Mouse (Mus musculus) cerebellum, adult 18-20 months (tissue): ENCODE results near the gene Irak2.

Experiments
- DNase-seq, 2 experiments: peaks; one replicate each; pipeline ENCODE4 v3.0.0; 2021

The Irak2 gene

DNA sequence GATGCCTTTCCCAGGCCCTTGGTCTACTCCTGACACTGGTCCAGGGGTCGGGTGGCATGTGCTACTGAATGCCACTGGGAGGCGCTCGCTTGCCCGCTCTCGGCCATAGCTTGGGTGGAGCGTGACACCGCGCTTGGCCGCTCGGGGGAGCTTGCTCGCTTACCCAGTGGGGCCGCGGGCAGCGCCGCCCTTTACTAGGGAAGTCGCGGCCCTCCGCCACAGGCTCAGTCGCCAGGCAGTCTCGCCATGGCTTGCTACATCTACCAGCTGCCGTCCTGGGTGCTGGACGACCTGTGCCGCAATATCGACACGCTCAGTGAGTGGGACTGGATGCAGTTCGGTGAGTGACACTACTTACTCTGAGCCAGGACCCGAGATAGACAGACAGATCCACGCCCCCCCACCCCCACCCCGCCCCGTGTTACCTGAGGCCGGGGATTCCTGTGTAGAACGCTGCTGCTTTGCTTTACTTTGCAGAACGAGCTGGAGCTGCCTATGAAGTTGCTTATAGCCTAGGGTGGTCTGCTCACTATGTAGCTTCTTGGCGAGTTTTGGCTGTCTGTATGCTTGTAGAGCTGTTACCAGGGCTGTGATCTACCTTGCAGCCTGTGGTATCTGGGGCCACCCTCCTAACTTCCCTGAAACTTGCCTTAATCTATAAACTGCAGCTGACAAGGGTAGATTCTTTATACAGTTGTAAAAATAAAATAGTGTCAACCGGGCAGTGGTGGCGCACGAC lies at the start of gene Irak2:
Gene Irak2, plus strand, starts transcription at position 166 of the 739 bp plus-strand sequence.
- DNase-seq, result peak; percentile 96 to 98

- DNase-seq, result no peak
Observed at GRCm38 (mm10) chr6:113592637-113593036, 45.6 kb upstream of the Irak2 start.

- DNase-seq, result no peak
Observed at GRCm38 (mm10) chr6:113597945-113598344, 40.3 kb upstream of the Irak2 start.

- DNase-seq, result no peak
Observed at GRCm38 (mm10) chr6:113599833-113600232, 38.4 kb upstream of the Irak2 start.

DNA sequence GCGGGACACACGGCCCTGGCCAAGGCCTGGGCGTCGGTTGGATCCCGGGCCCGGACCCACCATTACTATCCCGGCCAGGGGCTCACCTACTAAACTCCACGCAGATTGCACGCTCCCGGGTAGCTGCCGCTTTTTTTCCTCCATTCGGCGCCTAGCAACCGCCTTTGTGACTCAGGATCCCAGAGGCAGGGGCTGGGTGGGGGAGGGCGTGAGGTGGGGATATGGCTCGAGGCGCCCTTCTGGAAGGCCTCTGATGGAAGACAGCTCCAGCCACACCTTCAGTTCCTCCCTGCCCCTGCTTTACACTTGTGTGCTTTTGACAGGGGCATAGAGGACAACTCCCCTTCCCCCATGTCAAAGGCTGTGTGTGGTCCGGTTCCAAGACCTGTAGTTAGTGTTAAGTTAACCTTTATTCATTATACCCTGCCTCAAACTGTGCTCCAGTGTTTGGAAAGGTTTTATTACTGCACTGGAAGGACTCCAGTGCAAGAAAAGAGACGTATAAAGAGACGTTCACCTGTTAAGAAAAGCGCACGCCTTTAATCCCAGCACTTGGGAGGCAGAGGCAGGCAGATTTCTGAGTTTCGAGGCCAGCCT lies 37.6 kb upstream of the Irak2 start, which contains the start of gene Fancd2os:
Gene Fancd2os, minus strand, starts transcription at position 173 of the 597 bp plus-strand sequence.
- DNase-seq, result no peak

GRCm38 (mm10) chr6:113602821-113603220 lies 35.4 kb upstream of the Irak2 start:
- DNase-seq, result no peak

GRCm38 (mm10) chr6:113603993-113604392 lies 34.3 kb upstream of the Irak2 start:
- no peak for DNase-seq

- DNase-seq, result peak; percentile 87 to 95
Observed at GRCm38 (mm10) chr6:113604432-113605223, 33.6 kb upstream of the Irak2 start, which contains the start of gene Brk1. Brk1 (plus strand) TSS chr6:113604772.

DNA sequence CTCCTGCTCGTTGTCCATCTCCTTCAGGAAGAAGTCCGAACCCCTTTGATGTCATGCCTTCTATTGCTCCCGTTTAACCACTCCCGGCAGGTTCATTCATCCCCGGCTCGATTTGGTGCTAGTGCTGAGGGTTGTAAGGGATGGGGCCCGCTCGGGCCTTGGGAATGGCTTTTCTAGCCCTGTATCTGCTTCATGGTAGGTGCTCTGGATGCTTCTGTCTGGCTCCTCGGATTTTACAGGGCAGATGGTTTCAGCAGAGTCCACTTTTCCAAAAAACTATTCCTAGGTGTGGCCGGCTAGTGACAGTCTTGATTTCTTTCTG lies 33.1 kb upstream of the Irak2 start:
- no peak for DNase-seq

DNA sequence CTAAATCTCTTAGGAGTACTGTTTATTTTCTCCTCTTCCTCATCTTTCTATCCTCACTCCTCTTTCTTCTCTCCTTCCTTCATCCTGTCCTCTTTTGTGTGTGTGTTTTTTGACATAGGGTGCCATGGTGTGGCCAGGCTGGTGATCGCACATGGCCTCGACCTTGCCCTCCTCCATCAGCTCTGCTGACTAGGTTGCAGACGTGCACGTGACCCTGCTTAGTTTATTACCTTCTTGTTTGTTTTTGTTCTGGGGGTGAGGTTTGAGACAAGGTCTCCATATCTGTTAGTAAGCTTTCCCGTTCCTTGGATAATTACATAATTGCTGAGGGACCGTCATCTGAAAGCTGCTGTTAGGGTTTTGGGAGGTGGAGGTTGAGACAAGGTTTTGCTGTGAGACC lies 29.4 kb upstream of the Irak2 start:
- DNase-seq, result no peak

DNA sequence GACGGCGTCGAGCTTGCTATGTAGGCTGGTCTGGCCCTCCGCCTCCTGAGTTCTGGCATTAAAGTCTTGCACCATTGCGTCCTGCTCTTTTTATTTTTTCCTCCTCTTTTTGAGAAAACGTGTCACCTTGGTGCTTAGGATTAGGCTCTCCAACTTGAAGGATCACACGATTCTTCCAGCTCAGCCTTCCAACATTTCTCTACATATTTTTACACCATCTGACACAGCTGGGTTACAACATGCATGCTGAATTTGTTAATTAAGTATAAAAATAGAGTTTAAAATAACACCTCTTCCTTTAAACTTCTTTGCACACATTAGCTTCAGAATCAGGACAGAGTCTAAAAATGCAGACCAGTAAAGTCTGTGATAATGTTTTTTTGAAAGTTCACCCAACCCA lies 29.0 kb upstream of the Irak2 start:
- DNase-seq, result no peak

DNA sequence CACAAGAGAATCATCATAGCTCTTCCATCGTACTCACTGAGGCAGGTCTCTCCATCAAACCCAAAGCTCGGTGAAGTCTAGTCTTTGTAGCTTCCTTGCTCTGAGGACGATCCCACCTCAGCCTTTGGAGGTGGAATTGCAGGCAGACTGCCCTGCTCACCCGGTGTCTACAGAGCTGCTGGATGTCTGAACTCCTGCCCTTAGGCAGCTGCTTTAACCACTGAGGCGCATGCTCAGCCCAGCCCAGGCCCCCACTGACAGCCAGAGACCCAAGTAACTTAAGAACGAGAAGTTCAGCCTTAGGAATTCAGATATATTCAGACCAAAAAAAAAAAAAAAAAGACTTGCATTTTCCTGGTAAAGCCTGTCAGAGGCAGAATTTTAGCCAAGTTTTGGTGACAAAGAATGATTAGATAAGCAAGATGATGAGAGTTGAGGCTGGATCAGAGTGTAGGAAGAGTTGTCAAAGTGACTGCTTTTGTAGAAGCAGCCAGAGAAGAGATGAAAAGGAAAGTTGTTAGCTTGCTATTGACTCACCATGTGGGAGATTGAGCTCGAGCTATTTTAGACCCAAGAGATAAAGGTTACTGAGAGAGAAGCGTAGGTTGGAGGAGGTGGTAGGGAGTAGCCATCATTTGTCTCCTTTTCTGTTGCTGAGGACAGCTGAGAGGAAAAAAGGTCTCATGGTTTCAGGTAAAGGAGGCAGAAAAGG lies 25.9 kb upstream of the Irak2 start:
- no peak for DNase-seq

GRCm38 (mm10) chr6:113614152-113614551 lies 24.1 kb upstream of the Irak2 start:
- DNase-seq, result no peak

DNA sequence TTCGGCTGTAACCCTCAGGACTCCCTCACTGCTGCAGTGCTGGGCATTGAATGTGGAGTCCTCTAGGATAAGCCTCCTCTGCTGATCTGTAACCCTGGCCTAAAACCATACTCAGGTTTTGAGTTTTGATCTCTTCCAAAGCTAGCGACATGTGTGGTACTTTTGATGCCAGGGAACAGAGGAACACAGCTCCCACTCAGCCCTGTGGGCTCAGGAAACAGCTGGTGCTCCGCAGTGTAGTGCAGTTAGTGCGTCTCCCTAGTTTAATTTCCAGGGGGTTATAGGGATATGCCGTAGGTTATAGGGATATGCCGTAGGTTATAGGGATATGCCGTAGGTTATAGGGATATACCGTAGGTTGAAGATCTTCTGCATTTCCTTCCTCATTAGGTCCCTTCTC lies 23.3 kb upstream of the Irak2 start:
- DNase-seq, result no peak

GRCm38 (mm10) chr6:113615489-113615888 lies 22.8 kb upstream of the Irak2 start:
- no peak for DNase-seq

- DNase-seq, result peak in 1 of 2 experiments; percentile 9
Observed at GRCm38 (mm10) chr6:113623386-113623785, 14.9 kb upstream of the Irak2 start.

DNA sequence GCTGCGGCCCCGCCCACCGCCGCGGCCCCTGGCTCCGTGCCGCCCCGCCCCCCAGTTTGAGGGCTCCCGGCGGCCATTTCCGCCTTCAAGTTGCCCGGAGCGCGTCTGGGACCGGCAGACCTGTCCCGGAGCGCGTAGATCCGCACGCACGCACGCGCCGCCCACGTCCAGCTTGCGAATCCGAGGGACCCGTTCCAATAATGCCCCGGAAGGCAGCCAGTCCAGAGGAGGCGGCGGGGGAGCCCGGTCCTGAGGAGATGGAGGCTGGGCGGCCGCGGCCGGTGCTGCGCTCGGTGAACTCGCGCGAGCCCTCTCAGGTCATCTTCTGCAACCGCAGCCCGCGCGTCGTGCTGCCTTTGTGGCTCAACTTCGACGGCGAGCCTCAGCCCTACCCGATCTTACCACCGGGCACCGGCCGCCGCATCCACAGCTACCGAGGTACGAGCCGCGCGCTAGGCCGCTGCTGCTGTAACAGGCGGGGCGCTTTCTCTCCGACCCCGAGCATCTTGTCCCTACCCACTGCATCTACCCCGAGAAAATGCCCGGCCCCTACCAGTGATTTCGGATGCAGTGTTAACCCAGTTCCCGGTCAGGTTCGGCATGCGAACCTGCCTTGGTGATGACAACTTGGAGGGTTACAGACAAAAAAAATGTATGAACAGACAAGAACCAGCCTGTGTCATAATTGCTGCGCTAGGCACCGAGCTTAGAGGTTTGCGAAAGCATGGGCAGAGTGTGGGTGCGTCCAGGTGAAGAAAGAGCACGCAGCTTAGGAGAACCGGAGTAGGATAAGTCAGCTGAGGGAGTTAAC lies 14.1 kb upstream of the Irak2 start, which contains the start of gene Vhl:
Gene Vhl, plus strand, starts transcription at position 19 of the 811 bp plus-strand sequence.
- peak; percentile 83 to 84 for DNase-seq

- peak; percentile 20 to 30 for DNase-seq
Observed at GRCm38 (mm10) chr6:113624989-113625770, 13.1 kb upstream of the Irak2 start.

- no peak for DNase-seq
Observed at GRCm38 (mm10) chr6:113630322-113630721, 7.9 kb upstream of the Irak2 start.

GRCm38 (mm10) chr6:113632863-113633262 lies 5.4 kb upstream of the Irak2 start:
- DNase-seq, result no peak

DNA sequence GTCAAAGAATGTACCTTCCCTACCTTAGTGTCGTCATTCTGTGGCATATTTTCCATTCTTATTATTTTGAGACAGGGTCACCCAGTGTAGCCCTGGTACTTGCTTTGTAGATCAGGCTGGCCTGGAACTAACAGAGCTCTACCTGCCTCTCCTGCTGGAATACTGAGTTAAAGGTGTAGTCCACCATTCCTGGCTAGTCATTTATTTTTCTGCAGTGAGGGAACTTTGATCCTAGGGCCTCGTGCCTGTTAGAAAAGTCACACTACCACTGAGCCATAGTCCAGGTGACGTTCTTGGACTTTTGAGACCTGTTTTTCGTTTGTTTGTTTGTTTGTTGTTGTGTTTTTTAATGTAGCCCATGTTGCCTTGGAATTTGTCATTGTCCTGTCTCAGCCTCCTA lies 934 bp downstream of the Irak2 start:
- DNase-seq, result no peak
